Mouse (Mus musculus): Measurements from ENCODE around the gene Daam1.
A peak's percentile ranks its signal among the peaks of the same experiment; 100 is the strongest.
"Not testable (repeated sequence)": the region's sequence is repeated elsewhere in the genome, so short reads cannot be mapped to it uniquely, and the experiment has no call there.

The Daam1 gene

DNA sequence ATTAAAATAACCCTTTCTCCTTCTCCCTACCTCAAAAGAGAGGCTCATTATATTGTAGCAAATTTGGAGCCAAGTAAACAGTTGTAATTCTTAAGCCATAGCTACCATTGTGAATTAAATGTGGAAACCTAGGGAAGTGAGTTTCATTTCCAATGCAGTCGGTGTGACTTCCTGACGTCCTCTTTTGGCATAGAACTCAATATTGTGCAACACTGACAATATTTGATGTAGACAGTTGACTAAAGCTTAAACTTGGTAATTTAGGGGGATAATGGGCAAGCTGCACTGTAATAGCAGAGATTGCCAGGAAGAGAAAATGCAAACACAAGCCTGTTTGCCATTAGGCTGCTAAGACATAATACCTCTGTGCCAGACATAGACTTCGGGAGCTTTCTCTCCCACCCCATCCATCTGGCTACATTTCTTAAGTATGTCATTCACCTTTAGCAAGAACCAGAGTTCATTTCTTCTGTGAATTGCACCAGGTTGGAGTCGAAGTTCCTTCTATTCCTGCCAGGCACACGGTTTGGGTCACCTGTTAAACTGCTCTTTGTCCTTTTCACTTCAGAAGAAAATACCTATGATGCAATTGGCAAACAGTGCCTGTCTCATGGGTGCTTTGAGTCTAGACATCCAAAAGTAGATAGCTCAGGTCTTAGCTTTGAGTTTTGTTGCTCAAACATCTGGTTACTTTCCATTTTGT, 5.2 kb downstream of the Daam1 start:
- DNase-seq (ENCODE audit: low spot score): no peak

DNA sequence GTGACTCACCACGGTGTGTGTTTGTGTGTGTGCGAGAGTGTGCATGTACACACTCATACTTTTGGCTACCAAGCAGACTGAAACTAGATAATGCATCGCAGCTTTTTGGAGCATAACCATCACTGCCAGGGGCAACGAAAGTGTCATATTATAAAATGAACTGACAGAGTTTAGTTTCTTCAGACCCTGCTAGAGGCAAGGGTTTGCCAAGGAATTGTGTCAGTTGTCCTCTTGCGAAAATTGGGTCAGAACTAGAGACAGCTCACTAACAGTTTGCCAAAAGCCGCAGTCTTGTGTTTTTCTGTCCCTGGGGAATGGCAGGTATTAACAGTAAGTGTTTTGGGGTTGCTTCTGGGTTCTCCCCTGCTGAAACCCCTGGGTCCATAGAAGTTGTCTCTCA, 5.9 kb downstream of the Daam1 start:
- no peak for DNase-seq (ENCODE audit: low spot score)

DNA sequence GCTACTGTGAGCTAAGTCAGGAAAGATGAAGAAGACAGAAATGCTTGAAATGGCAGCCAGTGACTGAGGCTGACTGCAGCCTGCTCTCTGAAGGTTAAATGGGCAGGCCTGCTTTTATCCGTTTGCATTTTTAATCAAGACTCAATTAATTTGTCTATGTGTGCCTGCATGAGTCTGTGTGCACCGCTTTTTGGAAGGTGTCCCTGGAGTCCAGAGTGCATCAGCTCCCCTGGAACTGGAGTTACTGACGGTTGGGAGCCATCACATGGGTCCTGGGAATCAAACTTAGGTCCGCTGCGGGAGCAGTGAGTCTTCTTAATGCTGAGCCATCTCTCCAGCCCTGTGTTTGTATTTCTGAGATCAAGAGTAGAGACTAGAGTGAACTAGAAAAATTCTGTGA, 6.7 kb downstream of the Daam1 start:
- no peak for DNase-seq (ENCODE audit: low spot score)

DNA sequence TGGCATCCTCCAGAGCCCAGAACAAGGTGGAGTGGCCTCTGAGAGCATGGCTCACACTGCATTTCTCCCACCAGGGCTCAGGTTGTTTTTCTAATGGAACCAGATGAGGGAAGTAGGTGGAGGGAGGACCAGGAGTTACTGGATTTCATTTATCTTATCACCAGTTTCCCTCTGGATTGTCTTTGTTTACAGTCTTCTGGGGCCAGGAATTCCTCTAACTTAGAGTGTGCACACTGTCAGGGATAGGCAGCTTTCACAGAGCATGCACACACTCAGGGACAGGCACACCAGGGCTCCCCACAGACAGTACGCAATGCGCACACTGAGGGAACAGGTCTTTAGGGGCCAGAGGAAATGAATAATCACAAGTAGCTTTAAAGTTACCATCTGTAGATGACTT, 7.4 kb downstream of the Daam1 start:
- no peak for DNase-seq (ENCODE audit: low spot score)

DNA sequence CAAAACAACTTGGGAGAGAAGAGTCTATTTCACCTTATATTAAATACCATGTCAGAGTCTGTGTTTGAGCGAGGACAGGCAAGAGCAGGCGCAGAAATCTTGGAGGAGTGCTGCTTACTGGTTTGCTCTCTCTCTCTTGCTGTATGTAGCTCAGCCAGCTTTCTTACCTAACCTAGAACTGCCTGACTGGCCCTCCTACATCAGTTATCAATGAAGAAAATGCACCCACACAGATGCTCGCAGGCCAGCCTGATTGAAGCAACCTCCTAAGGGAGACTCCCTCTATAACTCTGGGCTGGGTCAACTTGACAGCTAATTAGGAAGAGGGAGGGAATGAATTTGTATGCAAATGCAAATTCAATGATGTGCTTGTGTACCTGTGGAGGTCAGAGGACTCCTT, 8.8 kb downstream of the Daam1 start:
- no peak for DNase-seq (ENCODE audit: low spot score)

- no peak for DNase-seq (ENCODE audit: low spot score)
These were observed 9.7 kb downstream of the Daam1 start for GRCm38 (mm10) chr12:71840430-71841186.

GRCm38 (mm10) chr12:71842006-71842405, 11.1 kb downstream of the Daam1 start:
- no peak for DNase-seq (ENCODE audit: low spot score)

DNA sequence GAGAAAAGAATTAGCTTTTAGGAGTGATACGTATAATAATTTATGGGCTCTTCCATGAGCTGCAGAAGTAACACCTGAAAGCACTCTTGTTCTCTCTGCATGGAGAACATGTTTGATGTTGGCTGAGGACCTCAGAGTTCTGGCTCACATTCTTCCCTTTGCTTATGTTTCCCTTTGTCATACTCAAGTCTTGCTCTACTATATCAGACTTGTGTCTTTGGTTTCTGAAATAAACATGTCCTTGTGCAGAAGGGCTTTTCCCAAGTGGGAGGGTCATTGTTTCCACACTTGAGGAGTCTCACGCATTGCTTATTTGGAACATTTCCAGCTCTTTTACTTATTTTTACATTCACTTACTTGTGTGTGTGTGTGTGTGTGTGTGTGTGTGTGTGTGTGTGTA, 11.7 kb downstream of the Daam1 start:
- DNase-seq (ENCODE audit: low spot score): no peak

GRCm38 (mm10) chr12:71845486-71845885, 14.6 kb downstream of the Daam1 start:
- DNase-seq (ENCODE audit: low spot score): no peak

GRCm38 (mm10) chr12:71846416-71846815, 15.5 kb downstream of the Daam1 start:
- not testable (repeated sequence) for DNase-seq (ENCODE audit: low spot score)

DNA sequence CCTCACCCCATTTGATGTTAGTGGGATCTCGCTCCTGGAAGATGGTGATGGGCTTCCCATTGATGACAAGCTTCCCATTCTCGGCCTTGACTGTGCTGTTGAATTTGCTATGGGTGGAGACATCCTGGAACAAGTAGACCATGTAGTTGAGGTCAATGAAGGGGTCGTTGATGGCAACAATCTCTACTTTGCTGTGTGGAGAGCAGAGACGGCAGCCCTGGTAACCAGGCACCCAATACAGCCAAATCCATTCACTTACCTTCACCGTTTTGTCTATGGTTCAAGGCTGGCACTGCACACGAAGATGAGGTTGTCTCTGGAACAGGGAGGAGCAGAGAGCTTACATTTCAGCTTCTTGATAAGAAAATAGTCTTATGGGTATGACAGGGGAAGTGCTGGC, 16.1 kb downstream of the Daam1 start:
- not testable (repeated sequence) for DNase-seq (ENCODE audit: low spot score)

DNA sequence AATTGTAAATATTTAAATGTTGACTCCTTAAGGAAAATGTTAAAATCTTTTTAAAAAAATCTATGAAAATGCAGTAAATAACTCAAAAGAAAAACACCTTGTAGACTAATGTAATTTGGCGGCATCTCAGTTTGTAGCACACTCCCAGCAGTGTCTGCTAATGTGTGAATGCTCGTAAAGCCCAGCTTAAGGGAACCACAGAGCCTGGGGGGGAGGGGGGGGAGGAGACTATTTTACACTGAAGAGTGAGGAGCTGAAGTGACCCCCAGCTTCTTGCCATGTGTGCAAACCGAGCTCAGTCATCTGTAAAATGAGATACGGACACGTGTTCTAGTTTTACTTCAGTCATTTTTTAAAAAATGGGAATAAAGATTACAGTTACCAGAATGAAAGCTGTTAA, 16.7 kb downstream of the Daam1 start:
- DNase-seq (ENCODE audit: low spot score): no peak

- DNase-seq (ENCODE audit: low spot score): no peak
These were observed 17.3 kb downstream of the Daam1 start for GRCm38 (mm10) chr12:71848037-71848776.

DNA sequence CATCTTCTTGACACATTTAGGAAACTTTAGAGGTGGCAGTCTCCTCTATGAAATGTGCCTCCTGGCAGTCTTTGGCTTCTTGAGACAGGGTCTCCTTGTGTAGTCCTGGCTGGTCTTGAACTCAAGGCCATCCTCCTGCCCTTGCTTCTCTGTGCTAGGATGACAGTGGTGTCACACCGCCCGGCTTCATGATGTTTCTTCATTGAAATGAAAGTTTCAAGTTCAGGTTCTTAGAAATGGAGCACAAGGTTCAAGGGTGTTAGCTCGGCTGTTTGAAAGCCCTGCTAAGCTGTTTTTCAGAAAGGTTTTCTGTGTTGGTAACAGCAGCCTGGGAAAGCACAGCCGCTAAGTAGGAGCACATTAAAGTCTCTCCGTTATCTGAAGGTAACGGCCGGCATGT, 18.2 kb downstream of the Daam1 start:
- no peak for DNase-seq (ENCODE audit: low spot score)

- no peak for DNase-seq (ENCODE audit: low spot score)
These were observed 19.3 kb downstream of the Daam1 start for GRCm38 (mm10) chr12:71850135-71850534.

DNA sequence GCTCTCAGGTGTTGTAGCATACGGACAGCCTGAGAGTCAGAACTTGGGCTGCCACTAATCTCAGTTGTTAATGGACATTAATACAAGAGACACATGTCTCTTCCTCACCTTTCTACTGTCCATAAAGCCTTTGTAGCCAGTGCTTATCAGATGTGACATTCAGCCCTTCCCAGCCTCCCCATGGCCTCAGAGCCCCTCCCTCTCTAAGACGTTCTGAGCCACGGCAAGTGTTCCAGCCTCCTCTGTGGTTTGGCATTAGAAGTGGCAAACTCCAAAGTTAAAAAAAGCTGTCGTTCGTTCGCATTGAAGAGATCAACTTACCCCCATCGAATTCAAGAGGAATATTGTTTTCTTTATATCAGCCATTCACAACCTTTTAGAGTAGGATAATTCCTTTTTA, 21.8 kb downstream of the Daam1 start:
- no peak for DNase-seq (ENCODE audit: low spot score)

GRCm38 (mm10) chr12:71853694-71854093, 22.8 kb downstream of the Daam1 start:
- no peak for DNase-seq (ENCODE audit: low spot score)

DNA sequence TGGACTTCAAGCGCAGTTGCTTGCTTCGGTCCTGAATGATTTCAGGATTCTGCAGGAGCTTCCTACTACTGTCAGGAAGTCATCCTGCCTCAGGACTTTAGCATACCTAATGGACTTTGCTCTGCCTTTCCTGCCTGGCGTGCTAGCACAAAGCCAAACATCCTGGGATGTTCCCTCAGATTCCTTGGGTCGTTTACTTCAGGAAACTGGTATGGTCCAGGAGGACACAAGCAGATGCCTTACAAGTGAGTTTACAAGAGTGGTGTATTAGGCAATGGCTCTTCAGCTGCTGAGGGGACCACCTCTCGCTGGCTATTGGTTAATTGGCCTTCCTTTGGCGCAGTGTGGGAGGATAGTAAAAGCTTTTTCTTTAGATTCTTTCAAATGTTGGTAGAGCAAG, 23.3 kb downstream of the Daam1 start:
- no peak for DNase-seq (ENCODE audit: low spot score)

DNA sequence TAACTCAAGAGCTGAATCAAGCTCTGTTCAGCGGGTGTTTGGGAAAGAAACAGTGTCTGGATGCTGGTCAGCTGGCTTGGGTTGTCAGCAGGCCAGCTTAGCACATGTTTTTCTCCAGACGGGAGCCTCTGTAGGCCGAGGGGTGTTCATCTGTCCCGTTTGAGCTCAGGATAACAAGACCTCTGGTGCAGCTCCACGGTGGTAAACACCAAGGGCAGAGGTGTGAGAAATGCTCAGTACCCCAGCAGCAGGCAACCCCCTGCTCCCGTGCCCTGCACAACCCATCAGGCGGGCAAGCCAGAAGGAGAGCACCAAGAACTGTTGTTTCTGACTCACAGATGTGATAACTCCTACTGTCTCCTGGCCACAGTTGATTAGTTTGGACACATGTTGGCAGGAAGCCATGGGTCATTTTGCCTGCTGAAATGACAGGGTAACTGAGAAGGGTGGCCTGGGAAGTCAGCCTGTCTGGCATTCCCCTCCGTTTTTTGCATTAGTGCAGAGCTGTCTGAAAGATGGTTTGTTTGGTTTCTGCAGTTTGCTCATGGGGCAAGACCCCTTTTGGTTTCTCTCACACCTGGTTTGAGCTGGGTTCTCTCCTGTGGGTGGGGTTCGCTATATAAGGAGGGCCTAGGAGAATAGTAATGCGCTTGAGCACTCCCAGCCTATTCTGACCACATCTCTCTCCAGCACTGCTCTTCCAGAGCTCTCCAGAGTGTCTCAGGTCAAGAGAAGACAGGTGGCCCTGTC, 25.0 kb downstream of the Daam1 start:
- peak; percentile 43 for DNase-seq (ENCODE audit: low spot score)

DNA sequence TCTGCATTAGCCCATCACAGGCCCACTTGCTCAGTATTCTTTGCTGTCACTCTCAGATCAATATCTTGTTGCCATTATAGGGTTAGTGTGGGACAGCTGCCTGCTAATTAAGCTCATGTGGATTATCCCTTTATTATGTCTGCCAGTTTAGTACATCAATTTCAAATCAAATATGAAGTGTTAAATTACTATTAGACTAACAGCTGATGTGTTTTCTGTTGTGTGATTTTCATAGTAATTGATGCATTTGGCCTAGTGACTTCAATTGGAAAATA, 25.5 kb downstream of the Daam1 start:
- no peak for DNase-seq (ENCODE audit: low spot score)

GRCm38 (mm10) chr12:71859096-71859495, 28.2 kb downstream of the Daam1 start:
- no peak for DNase-seq (ENCODE audit: low spot score)

GRCm38 (mm10) chr12:71863846-71864543, 33.1 kb downstream of the Daam1 start:
- DNase-seq (ENCODE audit: low spot score): peak; percentile 32

All from ovary, adult 18-20 months (tissue).